Mouse (Mus musculus) adrenal gland (tissue): ENCODE results near the gene Slc44a4.

Source experiments
- intact Hi-C: fragments of 180-260 bp; cut with DNase I; formaldehyde crosslinking; loops from one replicate; pipeline ENCODE4 v1.15.1; 2025
- long read RNA-seq, 2 experiments: library from polyadenylated mRNA; unstranded; transcript quantifications; one replicate each; pipeline ENCODE4 v2.0.0; 2020; ENCODE audit warnings: borderline replicate concordance in 1 of 2; ENCODE audit not compliant: insufficient replicate concordance in 1 of 2

Slc44a4 gene
- long read RNA-seq, experiment 1, partial matches to known transcripts: 1 of 1 reads
- long read RNA-seq, experiment 1, other reads (novel, unspliced or antisense): 0 of 1 reads
- long read RNA-seq, experiment 2, partial matches to known transcripts: 3 of 3 reads
- long read RNA-seq, experiment 2, other reads (novel, unspliced or antisense): 0 of 3 reads

- intact Hi-C loops: loop anchor here (5.0 kb wide), 1 partner anchor 57 kb away; no protein-coding TSS in a partner anchor
Measured at GRCm38 (mm10) chr17:34913930-34914665, at the start of gene Slc44a4. Gene Slc44a4 (plus strand): TSS chr17:34914466.

GRCm38 (mm10) chr17:34865981-34866380 lies 48.3 kb upstream of the Slc44a4 start:
- intact Hi-C loops: no loop called here

GRCm38 (mm10) chr17:34874321-34874720 lies 39.9 kb upstream of the Slc44a4 start:
- intact Hi-C loops: no loop called here

GRCm38 (mm10) chr17:34879336-34879879 lies 34.9 kb upstream of the Slc44a4 start, which contains the start of gene Zbtb12:
Gene Zbtb12 (plus strand): TSS chr17:34879483.
- intact Hi-C loops: no loop called here

- intact Hi-C loops: no loop called here
Measured at GRCm38 (mm10) chr17:34881166-34881565, 33.1 kb upstream of the Slc44a4 start.

GRCm38 (mm10) chr17:34881683-34882310 lies 32.5 kb upstream of the Slc44a4 start, which contains the start of gene Gm20547:
Gene Gm20547 (minus strand): TSS chr17:34882042.
- intact Hi-C loops: no loop called here

GRCm38 (mm10) chr17:34883332-34883731 lies 30.9 kb upstream of the Slc44a4 start:
- intact Hi-C loops: no loop called here

GRCm38 (mm10) chr17:34884704-34885103 lies 29.6 kb upstream of the Slc44a4 start:
- intact Hi-C loops: no loop called here

GRCm38 (mm10) chr17:34885615-34886014 lies 28.7 kb upstream of the Slc44a4 start:
- intact Hi-C loops: no loop called here

GRCm38 (mm10) chr17:34887942-34888341 lies 26.3 kb upstream of the Slc44a4 start:
- intact Hi-C loops: no loop called here

- intact Hi-C loops: no loop called here
Measured at GRCm38 (mm10) chr17:34890074-34890743, 24.1 kb upstream of the Slc44a4 start.

GRCm38 (mm10) chr17:34891377-34891776 lies 22.9 kb upstream of the Slc44a4 start:
- intact Hi-C loops: no loop called here

- intact Hi-C loops: no loop called here
Measured at GRCm38 (mm10) chr17:34893072-34893824, 21.0 kb upstream of the Slc44a4 start.

- intact Hi-C loops: no loop called here
Measured at GRCm38 (mm10) chr17:34894074-34894597, 20.1 kb upstream of the Slc44a4 start.

GRCm38 (mm10) chr17:34894801-34895530 lies 19.3 kb upstream of the Slc44a4 start:
- intact Hi-C loops: loop anchor here (5.0 kb wide), 1 partner anchor 38 kb away; no protein-coding TSS in a partner anchor

- intact Hi-C loops: loop anchor here (5.0 kb wide), 1 partner anchor 38 kb away; no protein-coding TSS in a partner anchor
Measured at GRCm38 (mm10) chr17:34895724-34896123, 18.5 kb upstream of the Slc44a4 start.

- intact Hi-C loops: loop anchor here (5.0 kb wide), 1 partner anchor 39 kb away; no protein-coding TSS in a partner anchor
Measured at GRCm38 (mm10) chr17:34896366-34896765, 17.9 kb upstream of the Slc44a4 start.

- intact Hi-C loops: loop anchor here (5.0 kb wide), 1 partner anchor 40 kb away; no protein-coding TSS in a partner anchor
Measured at GRCm38 (mm10) chr17:34897373-34898159, 16.7 kb upstream of the Slc44a4 start.
